Mouse (Mus musculus) MEL (cell line): Measurements from ENCODE around the gene Ren1. TPM values are rescaled to one million over a fixed set of nuclear protein-coding genes. Genes with fewer than 3 reads are reported as not detected.

Experiments
- DNase-seq: peaks from one replicate; pipeline ENCODE4 v3.0.0; 2011; ENCODE audit warnings: low read depth, low spot score
- H3K27ac ChIP-seq: 2 replicates; pipeline ENCODE4 v1.5.1; 2012; ENCODE audit warnings: low read depth, mild to moderate bottlenecking, control low read depth, low read length, moderate library complexity; ENCODE audit not compliant: control insufficient read depth
- H3K27me3 ChIP-seq, 2 experiments: fragments of 150-350 bp in 1 of 2; sonication (generic) in 1 of 2; 2 replicates each; pipeline ENCODE4 v1.6.1; 2012; ENCODE audit warnings: low read length in 2 of 2, mild to moderate bottlenecking in 2 of 2, improper control_type of control experiment in 1 of 2, moderate library complexity in 1 of 2; ENCODE audit not compliant: insufficient read depth in 2 of 2, control insufficient read depth in 1 of 2
- H3K36me3 ChIP-seq, 2 experiments: 2 replicates each; pipeline ENCODE4 v1.6.1; 2012 to 2014; ENCODE audit warnings: low read length in 2 of 2, improper control_type of control experiment in 1 of 2, inconsistent platforms in 1 of 2, mild to moderate bottlenecking in 1 of 2; ENCODE audit not compliant: insufficient read depth in 2 of 2, control insufficient read depth in 1 of 2
- H3K4me1 ChIP-seq, 2 experiments: fragments of 150-350 bp in 1 of 2; sonication (generic) in 1 of 2; 2 replicates each; pipeline ENCODE4 v1.6.1; 2012; ENCODE audit warnings: low read length in 2 of 2, improper control_type of control experiment in 1 of 2, mild to moderate bottlenecking in 1 of 2; ENCODE audit not compliant: insufficient read depth in 2 of 2, control insufficient read depth in 1 of 2
- H3K4me3 ChIP-seq, 2 experiments: fragments of 150-350 bp in 1 of 2; sonication (generic) in 1 of 2; 2 replicates each; pipeline ENCODE4 v1.5.1; 2012; ENCODE audit warnings: low read depth in 2 of 2, low read length in 2 of 2, mild to moderate bottlenecking in 2 of 2, moderate library complexity in 2 of 2, control low read depth in 1 of 2, improper control_type of control experiment in 1 of 2; ENCODE audit not compliant: control insufficient read depth in 1 of 2, insufficient read depth in 1 of 2
- H3K79me2 ChIP-seq: 2 replicates; pipeline ENCODE4 v1.6.1; 2012; ENCODE audit warnings: mild to moderate bottlenecking, low read length, moderate library complexity; ENCODE audit not compliant: control insufficient read depth, poor library complexity, insufficient read depth
- H3K9ac ChIP-seq: 2 replicates; pipeline ENCODE4 v1.6.1; 2012; ENCODE audit warnings: low read depth, mild to moderate bottlenecking, control low read depth, low read length, moderate library complexity; ENCODE audit not compliant: control insufficient read depth, poor library complexity, severe bottlenecking
- H3K9me3 ChIP-seq: fragments of 150-350 bp; sonication (generic); replicated peaks from 2 replicates; pipeline ENCODE4 v1.6.1; 2012; ENCODE audit warnings: mild to moderate bottlenecking, low read length, improper control_type of control experiment, moderate library complexity; ENCODE audit not compliant: insufficient read depth
- CHD2 ChIP-seq: IDR thresholded peaks from 2 replicates; pipeline ENCODE4 v1.6.1; 2011; ENCODE audit warnings: low read length, improper control_type of control experiment
- CTCF ChIP-seq, 3 experiments: IDR thresholded peaks in 2 of 3; conservative IDR thresholded peaks in 1 of 3; 2 replicates each; pipeline ENCODE4 v1.5.1; 2011 to 2012; ENCODE audit warnings: low read length in 3 of 3, low read depth in 2 of 3, mild to moderate bottlenecking in 2 of 3, improper control_type of control experiment in 1 of 3, inconsistent platforms in 1 of 3, mixed read lengths in 1 of 3, moderate library complexity in 1 of 3; ENCODE audit not compliant: control insufficient read depth in 1 of 3, insufficient read depth in 1 of 3, poor library complexity in 1 of 3, severe bottlenecking in 1 of 3
- E2F4 ChIP-seq: IDR thresholded peaks from 2 replicates; pipeline ENCODE4 v1.6.1; 2011; ENCODE audit warnings: low read depth, low read length, improper control_type of control experiment, borderline replicate concordance
- ELF1 ChIP-seq: IDR thresholded peaks from 2 replicates; pipeline ENCODE4 v1.6.1; 2014; ENCODE audit warnings: low read depth, mild to moderate bottlenecking, inconsistent platforms, low read length, improper control_type of control experiment, moderate library complexity
- EP300 ChIP-seq, 2 experiments: IDR thresholded peaks; 2 replicates each; pipeline ENCODE4 v1.6.1; 2011; ENCODE audit warnings: improper control_type of control experiment in 2 of 2, low read length in 2 of 2, low read depth in 1 of 2, mild to moderate bottlenecking in 1 of 2
- GABPA ChIP-seq: IDR thresholded peaks from 2 replicates; pipeline ENCODE4 v1.6.1; 2012; ENCODE audit warnings: low read depth, mild to moderate bottlenecking, inconsistent platforms, low read length, improper control_type of control experiment, moderate library complexity
- GATA1 ChIP-seq: IDR thresholded peaks from 2 replicates; pipeline ENCODE4 v1.6.1; 2011; ENCODE audit warnings: low read depth, low read length, improper control_type of control experiment
- HCFC1 ChIP-seq: IDR thresholded peaks from 2 replicates; pipeline ENCODE4 v1.6.1; 2012; ENCODE audit warnings: low read depth, mild to moderate bottlenecking, inconsistent platforms, low read length, improper control_type of control experiment, moderate library complexity
- MEF2A ChIP-seq: IDR thresholded peaks from 2 replicates; pipeline ENCODE4 v1.6.1; 2014; ENCODE audit warnings: low read depth, mild to moderate bottlenecking, inconsistent platforms, low read length, improper control_type of control experiment; ENCODE audit not compliant: poor library complexity, insufficient replicate concordance, severe bottlenecking; ENCODE audit errors: extremely low read depth
- MXI1 ChIP-seq: IDR thresholded peaks from 2 replicates; pipeline ENCODE4 v1.6.1; 2011; ENCODE audit warnings: mild to moderate bottlenecking, low read depth, low read length, improper control_type of control experiment
- MYB ChIP-seq: IDR thresholded peaks from 2 replicates; pipeline ENCODE4 v1.6.1; 2011; ENCODE audit warnings: mild to moderate bottlenecking, low read depth, low read length, improper control_type of control experiment
- NELFE ChIP-seq: IDR thresholded peaks from 2 replicates; pipeline ENCODE4 v1.6.1; 2011; ENCODE audit warnings: low read depth, low read length, improper control_type of control experiment
- POLR2AphosphoS2 ChIP-seq: IDR thresholded peaks from 2 replicates; pipeline ENCODE4 v1.6.1; 2011; ENCODE audit warnings: low read length, improper control_type of control experiment
- POLR2AphosphoS5 ChIP-seq: IDR thresholded peaks from 2 replicates; pipeline ENCODE4 v1.6.1; 2012; ENCODE audit warnings: low read depth, borderline replicate concordance, mild to moderate bottlenecking, inconsistent platforms, low read length, moderate library complexity, mixed read lengths
- RCOR1 ChIP-seq: IDR thresholded peaks from 2 replicates; pipeline ENCODE4 v1.6.1; 2012; ENCODE audit warnings: low read depth, mild to moderate bottlenecking, inconsistent platforms, low read length, improper control_type of control experiment
- TAL1 ChIP-seq: IDR thresholded peaks from 2 replicates; pipeline ENCODE4 v1.6.1; 2012; ENCODE audit warnings: mild to moderate bottlenecking, inconsistent platforms, low read length, moderate library complexity, mixed read lengths
- TCF12 ChIP-seq: IDR thresholded peaks from 2 replicates; pipeline ENCODE4 v1.6.1; 2014; ENCODE audit warnings: low read depth, mild to moderate bottlenecking, inconsistent platforms, low read length, improper control_type of control experiment, moderate library complexity
- USF1 ChIP-seq: IDR thresholded peaks from 2 replicates; pipeline ENCODE4 v1.6.1; 2014; ENCODE audit warnings: low read depth, mild to moderate bottlenecking, inconsistent platforms, low read length, improper control_type of control experiment, moderate library complexity
- ZMIZ1 ChIP-seq: IDR thresholded peaks from 2 replicates; pipeline ENCODE4 v1.6.1; 2012; ENCODE audit warnings: low read depth, mild to moderate bottlenecking, inconsistent platforms, low read length, improper control_type of control experiment, moderate library complexity
- ZNF384 ChIP-seq: IDR thresholded peaks from 2 replicates; pipeline ENCODE4 v1.6.1; 2012; ENCODE audit warnings: low read depth, mild to moderate bottlenecking, inconsistent platforms, low read length, improper control_type of control experiment
- polyA plus RNA-seq, 2 experiments: library from polyadenylated mRNA; stranded (reverse) in 1 of 2; unstranded in 1 of 2; fragments of >175 nt in 1 of 2; fragments of >200 nt in 1 of 2; gene quantifications; 2 replicates each; pipeline versions ENCODE4 v1.2.1 to v1.2.4; 2012; ENCODE audit warnings: low replicate concordance in 2 of 2, low read depth in 1 of 2; ENCODE audit not compliant: insufficient read length in 2 of 2, insufficient read depth in 1 of 2, missing spikeins in 1 of 2
- total RNA-seq: library from RNA; depleted of rRNA; stranded (reverse); fragments of 300-350 nt; gene quantifications from 2 replicates; pipeline ENCODE4 v1.2.3, GENCODE M21; 2012; rRNA removed

Gene Ren1
- total and polyA plus RNA-seq, 3 experiments, result 6.9 to 16.8 TPM; not detected in 1

DNA sequence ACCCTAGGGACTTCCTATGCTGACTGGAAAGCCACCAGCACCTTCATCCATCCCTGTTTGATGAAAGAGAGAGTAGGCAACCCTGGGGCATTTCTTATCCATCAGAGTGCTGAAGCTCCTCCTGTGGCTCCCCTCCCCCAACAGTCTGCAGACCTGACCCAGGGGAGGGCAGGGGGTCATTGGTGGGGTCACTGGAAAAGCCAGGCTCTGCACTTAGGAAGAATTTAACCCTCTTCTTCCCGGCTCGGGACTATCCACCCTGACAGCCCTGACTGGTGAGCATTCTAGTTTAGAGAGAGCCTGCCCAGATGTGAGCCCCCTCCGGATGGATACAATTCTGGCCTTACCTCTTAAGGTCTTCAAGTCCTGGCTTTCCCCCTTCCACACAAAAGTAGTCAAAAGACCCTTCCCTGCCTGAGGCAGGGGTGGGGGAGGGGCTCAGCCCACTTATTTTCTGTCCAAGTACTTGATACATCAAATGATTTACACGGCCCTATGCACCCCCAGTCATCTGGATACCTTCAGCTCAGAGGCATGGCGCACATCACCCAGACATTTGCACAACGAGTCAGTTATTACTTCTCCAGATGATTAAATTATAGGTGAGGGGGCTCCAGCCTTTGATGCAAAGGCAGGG is 58.7 kb downstream of the Ren1 start:
- Histone ChIP-seq H3K79me2 (no peaks in the 10 kb centered on the region), H3K4me1 (no peaks in the 10 kb centered on the region), H3K27me3 (no peaks in the 10 kb centered on the region; a peak in 2 of 4 replicates), H3K9me3 (no peaks in the 10 kb centered on the region), H3K27ac (no peak overlapping the region), H3K4me3 (no peak overlapping the region), H3K9ac (no peak overlapping the region), H3K36me3 (no peaks in the 10 kb centered on the region)
- TF ChIP-seq MXI1 (no peak), HCFC1 (no peak), RCOR1 (no peak), GATA1 (no peak), TAL1 (no peak)
- DNase-seq, result no peak

DNA sequence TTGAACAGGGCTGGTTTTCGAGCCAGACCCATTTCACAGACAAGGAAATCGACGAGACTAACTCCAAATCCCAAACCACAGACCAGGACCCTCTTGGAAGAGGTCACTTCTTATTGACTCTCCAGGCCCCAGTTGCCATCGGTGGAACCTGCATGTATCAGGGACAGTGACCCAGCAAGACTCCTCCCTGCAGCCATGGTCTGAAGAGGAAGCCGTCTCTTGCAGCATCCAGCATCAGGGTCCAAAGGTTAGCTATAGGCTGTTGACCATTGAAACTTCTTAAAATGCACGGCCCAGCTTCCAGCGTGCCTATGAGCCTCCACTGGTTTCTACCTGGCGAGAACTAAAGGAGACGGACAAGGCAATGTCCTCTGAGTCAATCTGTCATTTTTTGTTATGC is 59.5 kb downstream of the Ren1 start:
- Histone ChIP-seq H3K4me3 (no peak overlapping the region), H3K79me2 (no peaks in the 10 kb centered on the region), H3K27me3 (no peaks in the 10 kb centered on the region; a peak in 2 of 4 replicates), H3K27ac (no peak overlapping the region), H3K36me3 (no peaks in the 10 kb centered on the region), H3K9ac (no peak overlapping the region), H3K4me1 (no peaks in the 10 kb centered on the region), H3K9me3 (no peaks in the 10 kb centered on the region)
- TF ChIP-seq ELF1 (no peak), CTCF (IDR thresholded peaks at IDR 0.05 in 2 of 3, conservative IDR thresholded peaks at IDR 0.05 in 1 of 3; ENCODE audit: control insufficient read depth in 1 of 3, insufficient read depth in 1 of 3, low read depth in 2 of 3, low read length in 3 of 3, poor library complexity in 1 of 3, severe bottlenecking in 1 of 3) (no peak), POLR2AphosphoS2 (no peak), POLR2AphosphoS5 (no peak), USF1 (no peak), MYB (no peak), ZMIZ1 (no peak), TCF12 (no peak), ZNF384 (no peak), GABPA (no peak), EP300 (IDR thresholded peaks at IDR 0.05; ENCODE audit: low read depth in 1 of 2, low read length in 2 of 2) (no peak), NELFE (no peak), E2F4 (no peak), HCFC1 (no peak), TAL1 (no peak), MEF2A (no peak), CHD2 (no peak)
- no peak for DNase-seq

Other genes starting within 250 kb of the Ren1 start
- gene Ppp1r15b, start 219.4 kb upstream of the Ren1 start, total RNA-seq, result 53.1 and 60.9 TPM in 2 replicates
- gene Ppp1r15b, start 219.4 kb upstream of the Ren1 start, polyA plus RNA-seq, result 10 to 100 TPM in 1 of 2 experiments, not detected in 1; 56.3 TPM
- 11.8 and 14.5 TPM in 2 replicates for gene Plekha6, start 186.3 kb upstream of the Ren1 start, total RNA-seq
- 10 to 100 TPM in 1 of 2 experiments, not detected in 1; 28.5 TPM for gene Plekha6, start 186.3 kb upstream of the Ren1 start, polyA plus RNA-seq
- not detected in 2 replicates for gene Golt1a, start 40.7 kb upstream of the Ren1 start, total RNA-seq
- not detected for gene Golt1a, start 40.7 kb upstream of the Ren1 start, polyA plus RNA-seq
- not detected in 2 replicates for gene Kiss1, start 28.6 kb upstream of the Ren1 start, total RNA-seq
- not detected for gene Kiss1, start 28.6 kb upstream of the Ren1 start, polyA plus RNA-seq
- gene Etnk2, start 13.1 kb downstream of the Ren1 start, total RNA-seq, result 0.08 TPM in 1 of 2 replicates, not detected in the other
- under 1 TPM in 1 of 2 experiments, not detected in 1; 0.06 TPM for gene Etnk2, start 13.1 kb downstream of the Ren1 start, polyA plus RNA-seq
- gene Sox13, start 73.9 kb downstream of the Ren1 start, total RNA-seq, result not detected in 2 replicates
- under 1 TPM in 1 of 2 experiments, not detected in 1; 0.03 TPM for gene Sox13, start 73.9 kb downstream of the Ren1 start, polyA plus RNA-seq